Mouse (Mus musculus): Measurements from ENCODE around the gene Dstyk. TPM values are rescaled to one million over a fixed set of nuclear protein-coding genes. Genes with fewer than 3 reads are reported as not detected.

Dstyk gene
- polyA plus RNA-seq, 1 experiment from 2014 or later = 15.2 TPM

DNA sequence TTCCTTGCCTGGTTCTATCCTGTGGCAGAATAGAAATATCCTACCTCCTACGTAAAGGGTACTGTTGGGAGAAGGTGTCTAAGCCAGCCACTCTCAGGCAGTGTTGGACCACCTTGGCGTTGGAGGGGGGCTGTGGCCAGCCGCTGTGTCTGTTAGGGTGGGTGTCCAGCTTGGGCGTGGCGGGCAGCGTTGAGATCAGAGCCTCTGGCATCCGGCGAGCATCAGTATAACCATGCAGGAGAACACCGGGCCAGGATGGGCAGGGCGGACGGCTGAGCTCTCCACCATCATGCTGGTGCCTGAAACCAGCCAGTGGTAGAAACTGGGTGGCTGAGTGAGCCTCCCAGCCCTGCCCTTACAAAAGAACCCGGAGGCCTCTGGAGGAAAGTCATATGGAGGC is 98.0 kb downstream of the Dstyk start:
- DNase-seq (ENCODE audit: low spot score) (no peak), ATAC-seq (ENCODE audit: insufficient number of reproducible peaks, low FRiP score, low TSS enrichment, low read depth) (no peak)
- Histone ChIP-seq H3K36me3 (ENCODE audit: control insufficient read depth, insufficient read depth, low read length) (no peaks in the 10 kb centered on the region), H3K9ac (ENCODE audit: low read length) (no peak overlapping the region), H3K4me1 (ENCODE audit: control insufficient read depth, insufficient read depth, low read length) (peaks cover 5% of the 10 kb centered on the region; the same call in 1 of the 2 replicates), H3K9me3 (ENCODE audit: control insufficient read depth, low read length) (no peaks in the 10 kb centered on the region), H3K27me3 (ENCODE audit: control insufficient read depth, insufficient read depth, low read length) (no peaks in the 10 kb centered on the region), H3K27ac (replicated peaks; ENCODE audit: low read depth, low read length) (no peak overlapping the region), H3K4me3 (ENCODE audit: low read depth, low read length) (no peak overlapping the region), H3K4me2 (ENCODE audit: low read depth, severe bottlenecking) (no peak overlapping the region)
- WGBS = 93% methylated on average over 12 of the region's 12 CpGs

Other genes with a start within 250 kb of the Dstyk start
- 1.2 and 1.5 TPM in 2 replicates for gene Lemd1, start 226.1 kb upstream of the Dstyk start, polyA plus RNA-seq (2014; fragmentation: Nextera tagmentation; extraction: Ambion mirVana)
- 0.87 and 1.1 TPM in 2 replicates for gene AC124108.1, start 226.1 kb upstream of the Dstyk start, polyA plus RNA-seq (2014; fragmentation: Nextera tagmentation; extraction: Ambion mirVana)
- not detected in 2 replicates for gene Gm10188, start 187.8 kb upstream of the Dstyk start, polyA plus RNA-seq (2014; fragmentation: Nextera tagmentation; extraction: Ambion mirVana)
- 0.07 TPM in 1 of 2 replicates, not detected in the other for gene Klhdc8a, start 118.9 kb upstream of the Dstyk start, polyA plus RNA-seq (2014; fragmentation: Nextera tagmentation; extraction: Ambion mirVana)
- 0.56 and 1.2 TPM in 2 replicates for gene Nuak2, start 101.4 kb upstream of the Dstyk start, polyA plus RNA-seq (2014; fragmentation: Nextera tagmentation; extraction: Ambion mirVana)
- gene Tmcc2, start 26.3 kb upstream of the Dstyk start, polyA plus RNA-seq (2014; fragmentation: Nextera tagmentation; extraction: Ambion mirVana) = 6.1 and 7.3 TPM in 2 replicates
- gene Rbbp5, start 59.8 kb downstream of the Dstyk start, polyA plus RNA-seq (2014; fragmentation: Nextera tagmentation; extraction: Ambion mirVana) = 64.7 and 66.9 TPM in 2 replicates
- gene Tmem81, start 88.7 kb downstream of the Dstyk start, polyA plus RNA-seq (2014; fragmentation: Nextera tagmentation; extraction: Ambion mirVana) = 1.5 and 1.8 TPM in 2 replicates
- 0.52 and 0.89 TPM in 2 replicates for gene Cntn2, start 125.7 kb downstream of the Dstyk start, polyA plus RNA-seq (2014; fragmentation: Nextera tagmentation; extraction: Ambion mirVana)

Data from limb, embryonic 11.5 days (tissue).